Mouse (Mus musculus) midbrain, embryonic 14.5 days (tissue): ENCODE data around the gene Rmnd5b. TPM values are rescaled to one million over a fixed set of nuclear protein-coding genes. Genes with fewer than 3 reads are reported as not detected.

Experiments used
- polyA plus RNA-seq: library from polyadenylated mRNA; unstranded; fragments of >200 nt; fragmentation: Nextera tagmentation; extraction: Ambion mirVana; gene quantifications from 2 replicates; pipeline ENCODE4 v1.2.1, GENCODE M21; 2014

Rmnd5b gene
- polyA plus RNA-seq, 1 experiment from 2014 or later = 79.2 TPM

Other genes with a start within 250 kb of the Rmnd5b start
- 8.7 and 12.5 TPM in 2 replicates for gene Phykpl, start 51.1 kb downstream of the Rmnd5b start, polyA plus RNA-seq
- gene Hnrnpab, start 29.0 kb downstream of the Rmnd5b start, polyA plus RNA-seq = 489 and 530 TPM in 2 replicates
- 107 and 115 TPM in 2 replicates for gene Nhp2, start 16.2 kb downstream of the Rmnd5b start, polyA plus RNA-seq
- 11.6 and 15.2 TPM in 2 replicates for gene N4bp3, start 14.9 kb upstream of the Rmnd5b start, polyA plus RNA-seq
- 0.85 and 1.00 TPM in 2 replicates for gene D930048N14Rik, start 15.1 kb upstream of the Rmnd5b start, polyA plus RNA-seq
- gene 0610009B22Rik, start 53.0 kb upstream of the Rmnd5b start, polyA plus RNA-seq = 110 and 116 TPM in 2 replicates
- gene Sec24a, start 127.7 kb upstream of the Rmnd5b start, polyA plus RNA-seq = 15.0 and 16.9 TPM in 2 replicates
- gene Sar1b, start 127.8 kb upstream of the Rmnd5b start, polyA plus RNA-seq = 188 and 211 TPM in 2 replicates
- 0.28 and 0.30 TPM in 2 replicates for gene Jade2, start 221.8 kb upstream of the Rmnd5b start, polyA plus RNA-seq